Mouse (Mus musculus) hindbrain, embryonic 12.5 days (tissue): ENCODE measurements around the gene Bet1l. TPM values are rescaled to one million over a fixed set of nuclear protein-coding genes. Genes with fewer than 3 reads are reported as not detected.
A peak's percentile ranks its signal among the peaks of the same experiment; 100 is the strongest.

Source experiments
- ATAC-seq: fragments of 200-750 bp; cut with Nextera tagmentation; 2 replicates; pipeline ENCODE4 v1.8.0; 2017; ENCODE audit warnings: moderate TSS enrichment; ENCODE audit not compliant: low FRiP score
- H3K27ac ChIP-seq: fragments of 300-500 bp; sonication (generic); 2 replicates; pipeline ENCODE4 v1.5.1; 2016; ENCODE audit warnings: mild to moderate bottlenecking
- H3K27me3 ChIP-seq: fragments of 300-500 bp; sonication (generic); 2 replicates; pipeline ENCODE4 v1.6.1; 2016; ENCODE audit warnings: mild to moderate bottlenecking
- H3K36me3 ChIP-seq: fragments of 300-500 bp; sonication (generic); 2 replicates; pipeline ENCODE4 v1.6.1; 2016; ENCODE audit warnings: mild to moderate bottlenecking
- H3K4me1 ChIP-seq: fragments of 300-500 bp; sonication (generic); 2 replicates; pipeline ENCODE4 v1.6.1; 2016
- H3K4me2 ChIP-seq: fragments of 300-500 bp; sonication (generic); replicated peaks from 2 replicates; pipeline ENCODE4 v1.6.1; 2016; ENCODE audit warnings: mild to moderate bottlenecking
- H3K4me3 ChIP-seq: fragments of 300-500 bp; sonication (generic); 2 replicates; pipeline ENCODE4 v1.5.1; 2016; ENCODE audit warnings: mild to moderate bottlenecking
- H3K9ac ChIP-seq: fragments of 300-500 bp; sonication (generic); 2 replicates; pipeline ENCODE4 v1.6.1; 2016; ENCODE audit warnings: mild to moderate bottlenecking, moderate library complexity
- H3K9me3 ChIP-seq: fragments of 300-500 bp; sonication (generic); replicated peaks from 2 replicates; pipeline ENCODE4 v1.6.1; 2016; ENCODE audit warnings: mild to moderate bottlenecking
- WGBS: fragments of 180-500 bp; shearing (Covaris S2); methylation state at CpG from one replicate; pipeline ENCODE4 v1.1.7; 2016; 5-methylcytosine and 5-hydroxymethylcytosine counted together
- polyA plus RNA-seq: library from polyadenylated mRNA; unstranded; fragments of >200 nt; fragmentation: Nextera tagmentation; extraction: Ambion mirVana; gene quantifications from 2 replicates; pipeline ENCODE4 v1.2.1, GENCODE M21; 2016

The Bet1l gene
- polyA plus RNA-seq, 1 experiment from 2014 or later, result 30.9 TPM

GRCm38 (mm10) chr7:140881696-140882468 is 24.5 kb upstream of the Bet1l start, which contains the start of the genes Psmd13 and Sirt3:
TSS of gene Psmd13 (plus strand) at chr7:140881968.
TSS of gene Sirt3 (minus strand) at chr7:140882309.
- Histone ChIP-seq H3K4me1 (peaks cover 16% of the 10 kb centered on the region), H3K4me2 (peak within 1 kb of the TSS; percentile 69), H3K9ac (peak within 1 kb of the TSS; percentile 84), H3K36me3 (peaks cover 20% of the 10 kb centered on the region), H3K9me3 (no peaks in the 10 kb centered on the region), H3K27ac (peak within 1 kb of the TSS; percentile 79), H3K4me3 (peak within 1 kb of the TSS; percentile 76), H3K27me3 (no peaks in the 10 kb centered on the region)
- peak; percentile 96 for ATAC-seq
- under 1% methylated on average over 59 of the region's 59 CpGs for WGBS

DNA sequence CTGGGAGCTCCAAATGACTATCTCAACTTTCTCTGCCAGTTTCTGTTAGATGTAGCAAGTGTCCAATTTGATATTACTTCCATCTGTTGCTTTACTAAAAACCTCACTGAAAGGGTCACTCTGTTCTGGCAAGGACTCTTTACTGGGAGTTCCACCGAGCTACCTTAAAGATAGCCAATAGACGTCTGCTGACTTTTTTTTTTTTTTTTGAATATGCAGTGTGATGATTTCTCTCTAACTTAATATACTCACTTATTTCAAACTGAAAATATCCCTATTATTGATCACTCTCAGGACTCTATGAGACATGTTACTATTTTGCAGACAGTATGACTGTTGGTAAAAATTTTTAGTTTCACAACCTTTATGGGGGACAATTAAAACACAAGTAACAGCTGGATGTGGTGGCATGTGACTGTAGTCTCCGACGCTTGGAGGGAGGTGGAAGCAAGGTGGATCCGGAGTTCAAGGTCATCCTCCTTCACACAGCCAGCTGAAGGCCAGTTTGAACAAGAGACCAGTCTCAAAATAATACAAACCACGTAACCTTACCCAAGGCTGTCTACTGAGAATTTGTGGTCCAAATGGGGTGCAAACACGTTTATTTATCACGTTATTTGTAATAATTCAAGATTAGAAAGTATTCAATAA is 23.6 kb upstream of the Bet1l start:
- H3K9ac ChIP-seq, result peak overlapping the region; percentile 84
- peak overlapping the region; percentile 69 for H3K4me2 ChIP-seq
- no peaks in the 10 kb centered on the region for H3K27me3 ChIP-seq
- peaks cover 12% of the 10 kb centered on the region; the same call in 1 of the 2 replicates for H3K36me3 ChIP-seq
- WGBS, result 27% methylated on average over 8 of the region's 8 CpGs
- H3K4me1 ChIP-seq, result peaks cover 16% of the 10 kb centered on the region
- no peak for ATAC-seq
- H3K9me3 ChIP-seq, result no peaks in the 10 kb centered on the region
- H3K27ac ChIP-seq, result no peak overlapping the region
- H3K4me3 ChIP-seq, result peak overlapping the region; percentile 76

GRCm38 (mm10) chr7:140880419-140880818 is 23.0 kb upstream of the Bet1l start:
- ATAC-seq, result no peak
- Histone ChIP-seq H3K4me1 (peaks cover 16% of the 10 kb centered on the region), H3K9me3 (no peaks in the 10 kb centered on the region), H3K4me2 (no peak overlapping the region), H3K27me3 (no peaks in the 10 kb centered on the region), H3K4me3 (no peak overlapping the region), H3K27ac (no peak overlapping the region), H3K9ac (no peak overlapping the region), H3K36me3 (0 out of 2 replicates have a peak, but pooled peaks cover 7% of the 10 kb centered on the region)
- 89% methylated on average over 3 of the region's 3 CpGs for WGBS

- Histone ChIP-seq H3K36me3 (peaks cover 11% of the 10 kb centered on the region; the same call in 1 of the 2 replicates), H3K4me1 (peaks cover 16% of the 10 kb centered on the region), H3K4me2 (no peak overlapping the region), H3K9ac (no peak overlapping the region), H3K27me3 (no peaks in the 10 kb centered on the region), H3K4me3 (no peak overlapping the region), H3K9me3 (no peaks in the 10 kb centered on the region), H3K27ac (no peak overlapping the region)
- ATAC-seq, result no peak
- WGBS, result 91% methylated on average over 7 of the region's 7 CpGs
These were observed 22.0 kb upstream of the Bet1l start for GRCm38 (mm10) chr7:140879355-140879754.

GRCm38 (mm10) chr7:140877364-140877763 is 20.0 kb upstream of the Bet1l start:
- H3K27me3 ChIP-seq, result no peaks in the 10 kb centered on the region
- H3K27ac ChIP-seq, result no peak overlapping the region
- no peak for ATAC-seq
- no peaks in the 10 kb centered on the region for H3K9me3 ChIP-seq
- WGBS, result 83% methylated on average over 6 of the region's 6 CpGs
- no peak overlapping the region for H3K9ac ChIP-seq
- H3K4me1 ChIP-seq, result peaks cover 6% of the 10 kb centered on the region
- no peak overlapping the region for H3K4me2 ChIP-seq
- H3K4me3 ChIP-seq, result no peak overlapping the region
- H3K36me3 ChIP-seq, result peaks cover 18% of the 10 kb centered on the region

GRCm38 (mm10) chr7:140874224-140874623 is 16.8 kb upstream of the Bet1l start:
- Histone ChIP-seq H3K9ac (no peak overlapping the region), H3K27ac (no peak overlapping the region), H3K36me3 (peaks cover 24% of the 10 kb centered on the region), H3K4me2 (no peak overlapping the region), H3K9me3 (no peaks in the 10 kb centered on the region), H3K4me3 (no peak overlapping the region), H3K27me3 (no peaks in the 10 kb centered on the region), H3K4me1 (no peaks in the 10 kb centered on the region)
- ATAC-seq, result no peak
- 95% methylated on average over 4 of the region's 4 CpGs for WGBS

GRCm38 (mm10) chr7:140864761-140865160 is 7.4 kb upstream of the Bet1l start:
- WGBS, result 90% methylated on average over 12 of the region's 12 CpGs
- Histone ChIP-seq H3K27ac (no peak overlapping the region), H3K4me1 (peaks cover under 1% of the 10 kb centered on the region; the same call in 1 of the 2 replicates), H3K36me3 (peaks cover 61% of the 10 kb centered on the region), H3K9ac (no peak overlapping the region), H3K9me3 (no peaks in the 10 kb centered on the region), H3K4me2 (no peak overlapping the region), H3K27me3 (no peaks in the 10 kb centered on the region), H3K4me3 (no peak overlapping the region)
- no peak for ATAC-seq

DNA sequence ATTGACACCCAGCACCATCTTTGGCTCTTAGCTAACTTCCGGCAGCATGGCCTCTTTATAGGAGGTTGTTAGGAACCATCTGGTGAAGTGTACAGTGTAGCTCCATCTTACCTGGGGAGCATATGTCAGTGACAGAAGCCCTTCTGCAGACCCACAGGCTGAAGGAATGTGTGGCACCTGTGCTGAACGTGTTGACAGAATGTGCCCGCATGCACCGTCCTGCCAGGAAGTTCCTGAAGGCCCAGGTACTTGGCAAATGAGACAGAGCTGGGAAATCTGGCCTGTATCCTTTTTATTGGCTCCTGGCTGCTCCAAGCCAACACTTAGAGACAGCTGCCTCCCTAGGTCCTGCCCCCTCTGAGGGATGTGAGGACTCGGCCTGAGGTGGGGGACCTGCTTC is 3.4 kb upstream of the Bet1l start:
- Histone ChIP-seq H3K27ac (no peak overlapping the region), H3K4me3 (no peak overlapping the region), H3K4me2 (no peak overlapping the region), H3K27me3 (no peaks in the 10 kb centered on the region), H3K4me1 (peaks cover 22% of the 10 kb centered on the region), H3K9me3 (no peaks in the 10 kb centered on the region), H3K9ac (no peak overlapping the region), H3K36me3 (peaks cover 63% of the 10 kb centered on the region)
- WGBS, result 92% methylated on average over 5 of the region's 5 CpGs
- ATAC-seq, result no peak

DNA sequence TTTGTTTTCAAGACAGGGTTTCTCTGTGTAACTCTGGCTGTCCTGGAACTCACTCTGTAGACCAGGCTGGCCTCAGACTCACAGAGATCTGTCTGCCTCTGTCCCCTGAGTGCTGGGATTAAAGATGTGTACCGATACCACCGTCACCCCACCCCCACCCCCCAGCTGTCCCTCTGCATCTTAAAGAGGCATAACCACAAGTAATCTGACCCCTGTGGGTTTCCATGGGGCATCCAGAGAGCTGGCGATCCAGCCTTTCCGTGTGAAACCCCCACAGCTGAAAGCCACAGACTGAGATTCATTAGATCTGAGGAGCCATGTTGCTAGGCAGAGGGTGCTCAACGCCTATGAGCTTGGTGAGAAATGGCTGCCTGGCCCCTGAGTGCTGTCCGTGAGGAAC is 2.6 kb upstream of the Bet1l start:
- H3K9ac ChIP-seq, result no peak overlapping the region
- 68% methylated on average over 6 of the region's 6 CpGs for WGBS
- H3K9me3 ChIP-seq, result no peaks in the 10 kb centered on the region
- H3K4me1 ChIP-seq, result peaks cover 29% of the 10 kb centered on the region
- H3K36me3 ChIP-seq, result peaks cover 63% of the 10 kb centered on the region
- no peak overlapping the region for H3K4me2 ChIP-seq
- H3K27me3 ChIP-seq, result no peaks in the 10 kb centered on the region
- no peak overlapping the region for H3K27ac ChIP-seq
- H3K4me3 ChIP-seq, result no peak overlapping the region
- ATAC-seq, result no peak

- Histone ChIP-seq H3K27ac (no peak overlapping the region), H3K4me2 (peak overlapping the region; percentile 99), H3K27me3 (no peaks in the 10 kb centered on the region), H3K9ac (peak overlapping the region; percentile 95), H3K36me3 (peaks cover 63% of the 10 kb centered on the region), H3K9me3 (no peaks in the 10 kb centered on the region), H3K4me1 (peaks cover 31% of the 10 kb centered on the region), H3K4me3 (peak overlapping the region; percentile 75)
- ATAC-seq, result no peak
- WGBS, result 96% methylated on average over 8 of the region's 8 CpGs
These were observed 1.4 kb upstream of the Bet1l start for GRCm38 (mm10) chr7:140858746-140859145.

DNA sequence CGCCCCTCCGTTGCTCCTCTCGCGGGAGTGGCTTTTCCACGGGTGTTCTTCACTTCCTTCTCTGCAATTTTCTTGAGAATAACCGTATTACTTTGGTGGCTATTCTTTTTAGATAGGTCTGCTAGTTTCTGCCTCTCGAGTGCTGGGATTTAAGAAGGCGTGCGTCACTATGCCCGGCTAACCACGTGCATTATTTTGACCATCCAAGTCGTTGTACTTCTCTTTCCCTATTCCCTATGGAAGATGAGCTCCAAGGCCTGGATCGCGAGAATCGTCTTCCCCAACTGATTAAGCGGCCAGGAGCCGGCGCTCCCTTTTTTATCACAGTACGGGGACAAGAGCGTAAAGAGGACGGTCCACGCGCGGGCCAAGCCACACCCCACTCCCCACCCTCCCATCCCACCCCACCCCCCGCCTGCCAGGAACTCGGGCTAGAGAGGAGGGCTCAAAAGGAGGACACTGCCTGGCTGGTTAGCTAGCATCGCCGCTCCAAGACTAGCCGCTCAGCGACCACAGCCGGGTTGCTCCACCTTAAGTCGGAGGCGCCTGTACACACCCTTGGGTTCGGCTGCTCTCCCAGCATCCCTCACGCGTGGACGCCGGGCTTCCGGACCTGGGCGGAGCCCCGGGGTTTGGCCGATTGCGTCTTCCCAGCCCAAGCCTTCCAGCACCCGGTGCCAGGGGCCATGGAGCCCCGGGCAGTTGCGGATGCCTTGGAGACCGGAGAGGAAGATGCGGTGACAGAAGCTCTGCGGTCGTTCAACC is 410 bp downstream of the Bet1l start, which contains the start of gene Ric8a:
TSS of gene Ric8a (plus strand) at position 173 of the 765 bp plus-strand sequence.
- ATAC-seq, result peak; percentile 75
- H3K36me3 ChIP-seq, result peaks cover 63% of the 10 kb centered on the region
- H3K9ac ChIP-seq, result peak within 1 kb of the TSS; percentile 95
- peak within 1 kb of the TSS; percentile 75 for H3K4me3 ChIP-seq
- no peaks in the 10 kb centered on the region for H3K9me3 ChIP-seq
- peak within 1 kb of the TSS; percentile 90 for H3K27ac ChIP-seq
- peaks cover 31% of the 10 kb centered on the region for H3K4me1 ChIP-seq
- H3K4me2 ChIP-seq, result peak within 1 kb of the TSS; percentile 99
- no peaks in the 10 kb centered on the region for H3K27me3 ChIP-seq
- WGBS, result under 1% methylated on average over 50 of the region's 50 CpGs
